Mouse (Mus musculus) forebrain, embryonic 13.5 days (tissue): Measurements from ENCODE around the gene Mapk14. TPM values are rescaled to one million over a fixed set of nuclear protein-coding genes. Genes with fewer than 3 reads are reported as not detected.
A peak's percentile ranks its signal among the peaks of the same experiment; 100 is the strongest.

Source experiments
- ATAC-seq: fragments of 200-750 bp; cut with Nextera tagmentation; 2 replicates; pipeline ENCODE4 v1.8.0; 2017
- H3K27ac ChIP-seq: fragments of 300-500 bp; sonication (generic); 2 replicates; pipeline ENCODE4 v1.5.1; 2015; ENCODE audit warnings: inconsistent platforms, mild to moderate bottlenecking, moderate library complexity
- H3K27me3 ChIP-seq: fragments of 300-500 bp; sonication (generic); 2 replicates; pipeline ENCODE4 v1.6.1; 2015; ENCODE audit warnings: mild to moderate bottlenecking, inconsistent platforms
- H3K36me3 ChIP-seq: fragments of 300-500 bp; sonication (generic); 2 replicates; pipeline ENCODE4 v1.6.1; 2015; ENCODE audit warnings: mild to moderate bottlenecking, inconsistent platforms; ENCODE audit not compliant: poor library complexity, severe bottlenecking
- H3K4me1 ChIP-seq: fragments of 300-500 bp; sonication (generic); 2 replicates; pipeline ENCODE4 v1.6.1; 2015; ENCODE audit warnings: inconsistent platforms
- H3K4me2 ChIP-seq: fragments of 300-500 bp; sonication (generic); 2 replicates; pipeline ENCODE4 v1.6.1; 2015; ENCODE audit warnings: inconsistent platforms, mild to moderate bottlenecking, moderate library complexity
- H3K4me3 ChIP-seq: fragments of 300-500 bp; sonication (generic); 2 replicates; pipeline ENCODE4 v1.5.1; 2015; ENCODE audit warnings: mild to moderate bottlenecking, inconsistent platforms
- H3K9ac ChIP-seq: fragments of 300-500 bp; sonication (generic); 2 replicates; pipeline ENCODE4 v1.6.1; 2015; ENCODE audit warnings: mild to moderate bottlenecking, inconsistent platforms
- H3K9me3 ChIP-seq: fragments of 300-500 bp; sonication (generic); replicated peaks from 2 replicates; pipeline ENCODE4 v1.6.1; 2016; ENCODE audit warnings: inconsistent platforms
- WGBS: fragments of 180-500 bp; shearing (Covaris S2); methylation state at CpG from one replicate; pipeline ENCODE4 v1.1.7; 2015; 5-methylcytosine and 5-hydroxymethylcytosine counted together
- polyA plus RNA-seq: library from polyadenylated mRNA; unstranded; fragments of >200 nt; fragmentation: Nextera tagmentation; extraction: Ambion mirVana; gene quantifications from 2 replicates; pipeline ENCODE4 v1.2.1, GENCODE M21; 2015

Mapk14 gene
- polyA plus RNA-seq, 1 experiment from 2014 or later, result 27.1 TPM

DNA sequence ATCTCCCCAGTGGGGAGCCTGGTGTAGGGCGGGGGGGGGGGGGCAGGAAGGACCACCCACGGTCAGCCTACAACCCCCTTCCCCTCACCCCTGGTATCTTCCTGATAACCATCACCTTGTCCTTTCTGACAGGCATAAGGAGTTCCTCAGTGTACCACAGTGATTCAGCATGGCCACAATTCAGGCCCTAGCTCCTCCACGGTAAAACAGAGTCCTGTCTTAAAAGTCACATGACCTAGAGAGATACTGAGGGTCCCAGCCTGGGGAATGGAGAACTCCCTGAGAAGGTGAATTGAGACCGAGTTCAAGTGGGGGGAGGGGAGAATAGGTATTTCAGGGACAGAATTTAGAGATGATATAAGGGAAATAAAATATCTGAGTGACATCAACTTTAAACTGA is 3.8 kb upstream of the Mapk14 start:
- Histone ChIP-seq H3K27me3 (peaks cover 18% of the 10 kb centered on the region), H3K9me3 (no peaks in the 10 kb centered on the region), H3K4me1 (peaks cover 12% of the 10 kb centered on the region), H3K9ac (no peak overlapping the region), H3K36me3 (no peaks in the 10 kb centered on the region), H3K4me3 (no peak overlapping the region), H3K4me2 (no peak overlapping the region), H3K27ac (no peak overlapping the region)
- no peak for ATAC-seq
- 58% methylated on average over 4 of the region's 4 CpGs for WGBS

DNA sequence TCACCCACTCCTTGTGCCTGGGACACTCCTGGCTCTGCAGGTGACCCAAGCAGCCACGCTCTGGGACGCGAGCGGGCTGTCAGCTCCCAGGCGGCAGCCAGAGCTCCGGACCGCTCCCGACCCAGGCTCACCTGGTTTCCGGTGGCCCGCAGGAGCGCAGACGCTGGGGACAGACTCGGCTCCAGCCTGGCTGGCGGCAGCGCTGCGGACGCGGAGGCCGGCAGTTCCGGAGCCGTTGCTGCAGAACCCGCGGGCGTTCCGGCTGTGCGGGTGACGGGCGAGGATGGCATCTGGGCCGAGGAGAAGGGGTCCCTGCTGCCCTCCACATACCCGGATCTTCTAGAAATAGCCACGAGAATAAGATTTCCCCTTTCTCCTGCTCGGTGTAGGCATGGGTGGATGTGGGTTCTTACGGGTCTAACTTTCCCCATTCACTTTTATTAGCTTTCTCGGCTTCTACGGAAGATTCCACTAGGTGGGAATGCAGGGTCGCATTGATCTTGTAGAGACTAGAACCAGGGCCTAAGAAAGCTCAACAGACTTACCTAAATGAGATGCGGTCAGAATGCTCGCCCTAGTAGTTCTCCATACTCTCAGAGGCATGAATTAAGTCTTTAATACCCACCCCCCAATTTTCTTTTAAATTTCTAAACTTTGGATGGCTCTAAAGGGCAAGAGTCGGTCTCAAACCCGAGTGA is 1.4 kb upstream of the Mapk14 start, which contains the start of gene Slc26a8:
Slc26a8 (minus strand) TSS at position 648 of the 698 bp plus-strand sequence.
- peaks cover 18% of the 10 kb centered on the region for H3K27me3 ChIP-seq
- no peaks in the 10 kb centered on the region for H3K36me3 ChIP-seq
- peak within 1 kb of the TSS; percentile 99 for H3K4me3 ChIP-seq
- peaks cover 33% of the 10 kb centered on the region for H3K4me1 ChIP-seq
- peak within 1 kb of the TSS; percentile 94 for H3K9ac ChIP-seq
- peak within 1 kb of the TSS; percentile 78 for H3K4me2 ChIP-seq
- no peaks in the 10 kb centered on the region for H3K9me3 ChIP-seq
- no peak for ATAC-seq
- WGBS, result 10% methylated on average over 40 of the region's 40 CpGs
- H3K27ac ChIP-seq, result peak within 1 kb of the TSS; percentile 95

DNA sequence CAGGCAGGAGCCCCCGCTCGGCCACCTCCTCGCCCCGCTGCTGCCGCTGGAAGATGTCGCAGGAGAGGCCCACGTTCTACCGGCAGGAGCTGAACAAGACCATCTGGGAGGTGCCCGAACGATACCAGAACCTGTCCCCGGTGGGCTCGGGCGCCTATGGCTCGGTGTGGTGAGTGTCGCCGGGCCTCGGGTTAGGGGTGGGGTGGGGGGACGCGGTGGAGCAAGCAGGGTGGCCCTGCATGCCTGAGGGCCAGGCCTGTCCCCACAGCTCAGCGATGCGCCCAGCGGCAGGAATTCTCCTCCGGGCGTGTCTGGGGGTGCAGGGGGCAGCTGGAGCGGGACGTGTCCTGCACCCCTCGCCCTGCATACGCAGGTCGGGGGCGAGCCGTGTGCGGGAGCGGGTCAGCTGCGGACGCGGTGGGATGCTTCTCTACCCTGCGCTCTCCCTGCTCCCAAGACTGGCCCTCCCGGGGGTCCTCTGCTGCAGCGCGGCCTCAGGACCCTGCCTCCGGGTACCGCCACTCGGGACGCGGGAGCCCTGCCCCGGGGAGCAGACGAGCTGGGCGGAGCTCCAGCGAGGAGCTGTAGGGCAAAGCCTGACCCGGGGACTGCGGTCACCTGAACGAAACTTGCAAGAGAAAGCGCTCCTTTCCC is 685 bp downstream of the Mapk14 start:
- Histone ChIP-seq H3K4me2 (peak overlapping the region; percentile 78), H3K4me3 (peak overlapping the region; percentile 99), H3K9ac (peak overlapping the region; percentile 94), H3K9me3 (no peaks in the 10 kb centered on the region), H3K4me1 (peaks cover 43% of the 10 kb centered on the region), H3K27ac (peak overlapping the region; percentile 95), H3K36me3 (no peaks in the 10 kb centered on the region), H3K27me3 (peaks cover 18% of the 10 kb centered on the region)
- peak; percentile 64 for ATAC-seq
- WGBS, result 1% methylated on average over 51 of the region's 53 CpGs

DNA sequence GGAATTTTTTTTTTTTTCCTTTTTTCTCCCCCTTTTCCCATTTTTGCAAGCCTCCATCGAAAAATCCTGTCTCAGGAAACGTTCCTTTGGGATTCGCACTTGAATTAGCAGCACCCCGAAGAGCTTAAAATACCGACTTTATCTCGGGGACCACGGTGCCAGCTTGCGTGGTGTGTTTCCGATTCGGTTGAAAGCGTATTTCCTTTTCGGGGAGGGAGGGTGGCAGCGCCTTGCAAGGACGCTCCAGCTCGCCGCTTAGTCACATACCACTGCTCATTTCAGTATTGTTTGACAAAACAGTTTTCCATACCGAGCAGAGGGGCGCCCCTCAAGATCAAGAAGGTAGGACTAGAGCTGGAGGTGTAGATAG is 1.2 kb downstream of the Mapk14 start:
- Histone ChIP-seq H3K4me2 (peak overlapping the region; percentile 78), H3K27ac (peak overlapping the region; percentile 95), H3K4me1 (peaks cover 48% of the 10 kb centered on the region), H3K9me3 (no peaks in the 10 kb centered on the region), H3K36me3 (no peaks in the 10 kb centered on the region), H3K9ac (peak overlapping the region; percentile 94), H3K4me3 (peak overlapping the region; percentile 99), H3K27me3 (peaks cover 18% of the 10 kb centered on the region)
- no peak for ATAC-seq
- WGBS, result under 1% methylated on average over 18 of the region's 18 CpGs

DNA sequence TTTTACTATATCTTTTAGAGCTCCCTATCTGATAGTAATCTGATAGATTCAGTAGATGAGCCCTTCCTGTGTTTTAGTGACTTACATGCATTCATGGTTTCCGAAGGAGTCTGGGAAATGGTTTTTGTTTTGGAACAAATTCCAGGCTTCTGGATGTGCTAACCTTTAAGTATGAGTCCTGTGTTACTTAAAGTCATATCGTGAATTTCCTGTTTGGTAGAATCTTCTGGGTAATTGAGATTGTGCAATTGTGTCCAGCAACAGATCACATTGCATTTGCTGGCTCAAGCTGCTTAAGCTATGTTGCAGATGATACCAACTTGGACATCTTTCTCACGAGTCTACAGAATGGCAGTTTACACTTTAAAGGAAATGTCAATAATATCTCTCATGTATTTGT is 2.0 kb downstream of the Mapk14 start:
- Histone ChIP-seq H3K9me3 (no peaks in the 10 kb centered on the region), H3K9ac (peak overlapping the region; percentile 94), H3K27me3 (peaks cover 18% of the 10 kb centered on the region), H3K4me2 (peak overlapping the region; percentile 78), H3K27ac (no peak overlapping the region), H3K4me1 (peaks cover 56% of the 10 kb centered on the region), H3K36me3 (no peaks in the 10 kb centered on the region), H3K4me3 (peak overlapping the region; percentile 99)
- no peak for ATAC-seq
- 52% methylated on average over 3 of the region's 3 CpGs for WGBS

DNA sequence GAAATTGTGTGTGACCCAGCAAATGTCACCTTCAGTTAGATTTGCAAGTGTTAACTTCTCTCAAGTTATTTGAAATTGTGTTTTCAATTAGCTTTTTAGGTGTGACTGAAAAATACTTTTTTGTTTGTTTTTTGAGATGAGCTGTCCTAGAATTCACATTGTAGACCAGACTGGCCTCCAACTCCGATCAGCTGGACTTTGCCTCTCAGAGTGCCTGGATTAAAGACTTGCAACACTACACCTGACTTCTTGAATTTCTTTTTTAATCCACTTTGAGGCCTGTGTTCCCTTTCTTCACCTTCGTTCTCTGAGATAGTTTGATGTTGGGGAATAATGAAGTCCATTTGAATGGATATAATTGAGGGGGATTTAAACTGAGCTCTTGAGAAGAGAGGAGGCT is 2.9 kb downstream of the Mapk14 start:
- Histone ChIP-seq H3K27me3 (peaks cover 10% of the 10 kb centered on the region), H3K4me1 (peaks cover 63% of the 10 kb centered on the region), H3K27ac (no peak overlapping the region), H3K36me3 (no peaks in the 10 kb centered on the region), H3K9ac (0 out of 2 replicates have a peak overlapping the region, but pooled peaks have one; percentile 47), H3K9me3 (no peaks in the 10 kb centered on the region), H3K4me3 (no peak overlapping the region), H3K4me2 (0 out of 2 replicates have a peak overlapping the region, but pooled peaks have one; percentile 78)
- WGBS, result 36% methylated on average over 2 of the region's 2 CpGs
- no peak for ATAC-seq

DNA sequence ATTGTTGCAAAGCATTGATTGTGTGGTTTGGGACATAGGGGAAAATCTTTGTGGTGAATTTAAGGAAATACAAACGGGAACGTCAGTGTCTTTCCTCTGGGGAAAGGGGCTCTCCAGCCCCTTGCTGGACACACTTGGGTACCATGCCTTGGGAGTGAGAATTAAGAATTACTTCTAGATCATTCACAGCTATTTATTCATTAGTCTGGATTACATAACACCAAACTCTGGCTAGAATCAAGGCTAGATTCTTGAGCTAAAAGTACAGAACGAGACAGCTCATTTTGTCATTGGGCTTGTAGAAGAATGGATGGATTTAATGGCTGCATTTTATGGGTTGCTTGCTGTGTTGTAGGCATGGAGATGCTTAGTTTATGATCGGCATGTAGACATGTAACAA is 3.7 kb downstream of the Mapk14 start:
- ATAC-seq, result no peak
- Histone ChIP-seq H3K9me3 (no peaks in the 10 kb centered on the region), H3K4me3 (no peak overlapping the region), H3K4me1 (peaks cover 55% of the 10 kb centered on the region), H3K36me3 (no peaks in the 10 kb centered on the region), H3K9ac (no peak overlapping the region), H3K27ac (no peak overlapping the region), H3K27me3 (peaks cover 2% of the 10 kb centered on the region), H3K4me2 (no peak overlapping the region)
- WGBS, result 84% methylated on average over 4 of the region's 4 CpGs

DNA sequence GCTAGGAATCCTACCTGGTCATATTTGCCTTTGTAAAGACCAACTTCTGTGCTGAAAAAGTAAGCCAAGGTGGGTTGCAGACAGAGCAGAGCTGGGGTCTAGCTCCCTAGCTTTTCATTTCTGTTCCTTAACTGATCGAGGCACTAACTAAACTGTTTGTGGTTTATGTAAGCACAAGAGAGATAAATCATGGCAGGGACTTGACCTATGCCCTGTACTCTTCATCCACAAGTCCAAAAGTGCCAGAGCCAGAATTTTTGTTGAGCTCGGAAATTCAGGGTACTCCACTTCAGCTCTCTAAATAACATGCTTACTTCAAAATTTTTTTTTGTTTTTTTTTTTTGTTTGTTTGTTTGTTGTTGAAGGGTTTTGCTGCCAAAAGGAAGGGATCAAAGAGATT is 5.5 kb downstream of the Mapk14 start:
- ATAC-seq, result no peak
- Histone ChIP-seq H3K27ac (no peak overlapping the region), H3K4me2 (no peak overlapping the region), H3K27me3 (no peaks in the 10 kb centered on the region), H3K4me3 (no peak overlapping the region), H3K36me3 (no peaks in the 10 kb centered on the region), H3K9ac (no peak overlapping the region), H3K9me3 (no peaks in the 10 kb centered on the region), H3K4me1 (peaks cover 50% of the 10 kb centered on the region)
- WGBS, result 75% methylated on average over 2 of the region's 2 CpGs

DNA sequence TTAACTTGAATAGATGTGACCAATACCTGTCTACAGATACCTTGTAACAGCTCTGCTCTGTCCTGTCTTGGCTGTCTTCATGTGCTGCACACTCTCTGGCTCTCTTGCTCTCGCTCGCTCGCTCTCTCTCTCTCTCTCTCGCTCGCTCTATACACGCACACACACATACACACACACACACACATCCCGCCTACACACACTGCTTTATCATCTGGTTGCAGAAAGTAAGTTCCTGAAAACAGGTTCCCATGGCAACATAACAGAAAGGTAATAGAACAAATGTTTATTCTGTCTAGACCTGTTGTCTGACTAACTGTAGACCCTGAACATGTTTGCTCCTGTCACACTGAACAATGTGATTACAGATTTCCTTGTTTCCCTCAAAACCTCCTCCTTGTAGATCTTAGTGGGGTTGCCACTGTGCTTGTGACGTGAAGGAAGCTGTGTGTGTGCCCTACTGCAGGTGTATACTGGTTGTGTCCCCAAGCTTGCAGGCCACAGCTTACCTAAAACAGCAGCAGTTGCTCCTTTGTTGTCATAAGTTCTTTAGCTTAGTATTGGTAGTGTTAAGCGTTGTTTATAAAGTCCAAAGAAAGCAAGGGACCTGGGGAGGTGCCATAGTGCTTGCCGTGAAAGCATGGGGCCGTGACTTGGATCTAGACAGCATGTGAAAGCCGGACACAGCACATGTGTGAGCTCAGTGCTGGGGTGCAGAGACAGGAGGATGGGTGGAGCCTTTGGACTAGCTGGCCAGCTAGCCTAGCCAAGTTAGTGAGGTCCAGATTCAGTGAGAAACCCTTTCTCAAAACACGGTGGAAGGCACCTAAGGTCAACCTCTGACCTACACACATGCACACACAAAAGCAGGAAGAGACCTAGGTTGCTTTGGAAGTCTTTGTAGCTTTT is 6.4 kb downstream of the Mapk14 start:
- ATAC-seq, result no peak
- peaks cover 49% of the 10 kb centered on the region for H3K4me1 ChIP-seq
- H3K36me3 ChIP-seq, result no peaks in the 10 kb centered on the region
- H3K4me3 ChIP-seq, result no peak overlapping the region
- H3K27ac ChIP-seq, result peak overlapping the region; percentile 57
- H3K4me2 ChIP-seq, result no peak overlapping the region
- 0 out of 2 replicates have a peak overlapping the region, but pooled peaks have one; percentile 6 for H3K9ac ChIP-seq
- H3K27me3 ChIP-seq, result no peaks in the 10 kb centered on the region
- no peaks in the 10 kb centered on the region for H3K9me3 ChIP-seq
- WGBS, result 76% methylated on average over 13 of the region's 13 CpGs

DNA sequence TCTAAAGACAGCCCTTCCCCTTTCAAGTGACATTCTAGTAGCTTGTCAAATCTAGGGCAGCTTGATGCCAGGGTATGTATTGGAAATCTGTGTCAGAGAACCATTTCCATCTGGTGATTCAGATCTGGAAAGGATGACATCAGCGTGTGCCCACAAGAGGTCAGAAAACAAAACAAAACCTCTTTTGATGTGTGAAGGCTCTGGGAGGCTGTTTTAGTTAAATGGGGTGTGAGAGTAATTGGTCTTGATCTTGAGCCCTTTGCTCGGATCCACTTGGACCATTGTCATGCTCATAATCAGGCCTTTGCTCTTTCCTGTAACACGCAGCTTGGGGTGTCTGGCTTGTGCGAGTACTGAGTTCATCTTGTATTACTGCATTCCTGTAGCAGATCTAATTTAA is 7.1 kb downstream of the Mapk14 start:
- H3K36me3 ChIP-seq, result no peaks in the 10 kb centered on the region
- H3K4me2 ChIP-seq, result no peak overlapping the region
- WGBS, result 17% methylated on average over 4 of the region's 4 CpGs
- peaks cover 42% of the 10 kb centered on the region for H3K4me1 ChIP-seq
- no peak for ATAC-seq
- no peaks in the 10 kb centered on the region for H3K27me3 ChIP-seq
- H3K27ac ChIP-seq, result peak overlapping the region; percentile 57
- no peaks in the 10 kb centered on the region for H3K9me3 ChIP-seq
- no peak overlapping the region for H3K9ac ChIP-seq
- H3K4me3 ChIP-seq, result no peak overlapping the region

DNA sequence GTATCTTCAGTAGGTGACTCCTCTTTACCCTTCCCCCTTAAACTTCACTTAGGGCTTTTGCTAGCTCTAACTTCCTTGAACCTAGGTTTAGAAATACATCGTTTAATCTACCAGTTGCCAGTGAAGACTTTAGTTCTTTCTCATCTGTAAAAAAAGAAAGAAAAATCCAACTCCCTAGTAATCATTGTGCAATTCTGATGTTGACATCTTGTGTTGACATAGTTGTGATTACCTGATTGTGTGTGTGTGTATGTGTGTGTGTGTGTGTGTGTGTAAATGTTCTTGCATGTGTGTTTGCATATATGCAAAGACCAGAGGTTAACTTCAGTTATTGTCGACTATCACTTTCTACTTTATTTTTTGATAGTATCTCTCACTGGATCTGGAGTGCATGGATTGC is 7.5 kb downstream of the Mapk14 start:
- H3K4me2 ChIP-seq, result no peak overlapping the region
- peak overlapping the region; percentile 57; the same call in 1 of the 2 replicates for H3K27ac ChIP-seq
- no peaks in the 10 kb centered on the region for H3K36me3 ChIP-seq
- H3K9me3 ChIP-seq, result no peaks in the 10 kb centered on the region
- H3K4me1 ChIP-seq, result peaks cover 38% of the 10 kb centered on the region
- no peak for ATAC-seq
- no peak overlapping the region for H3K4me3 ChIP-seq
- 88% methylated on average over 2 of the region's 2 CpGs for WGBS
- H3K27me3 ChIP-seq, result no peaks in the 10 kb centered on the region
- H3K9ac ChIP-seq, result no peak overlapping the region

DNA sequence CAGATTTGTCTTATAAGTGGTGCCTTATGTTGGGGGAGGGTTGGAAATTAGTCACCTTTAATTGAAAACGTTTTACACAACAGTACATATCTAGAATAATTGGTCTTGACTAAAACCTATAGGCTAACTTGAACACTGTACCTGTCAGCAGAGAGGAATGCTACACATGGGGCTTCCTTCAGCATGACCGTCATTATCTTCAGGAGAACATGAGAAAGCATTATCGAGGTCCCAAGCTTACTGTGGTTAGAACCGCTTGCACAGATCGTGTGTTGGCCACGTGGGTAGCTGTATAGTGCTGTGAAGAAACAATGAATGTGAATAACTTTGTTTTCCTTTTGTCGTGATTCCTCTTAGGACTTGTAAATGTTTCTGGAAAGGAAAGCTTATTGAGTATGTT is 8.7 kb downstream of the Mapk14 start:
- Histone ChIP-seq H3K9ac (no peak overlapping the region), H3K9me3 (no peaks in the 10 kb centered on the region), H3K4me2 (no peak overlapping the region), H3K4me3 (no peak overlapping the region), H3K27me3 (no peaks in the 10 kb centered on the region), H3K36me3 (no peaks in the 10 kb centered on the region), H3K4me1 (peaks cover 30% of the 10 kb centered on the region), H3K27ac (no peak overlapping the region)
- no peak for ATAC-seq
- 83% methylated on average over 7 of the region's 7 CpGs for WGBS
